In genomic region chr19:14670078-14670820, GRCm38 (mm10) we compare ENCODE assay signal across 10 mouse cellular contexts.
A peak's percentile ranks its signal among the peaks of the same experiment; 100 is the strongest.
DNase-seq lines count a peak whose midpoint lies in the region; ATAC-seq lines count a peak whose summit lies in the region.
"Had no signal": no experiment of that assay in that cellular context is flagged by ENCODE, and none has a peak within 500 bp of the region (broad histone marks: within the 10 kb centered on the region; RNA-seq: fewer than 3 reads in every experiment).

No protein-coding gene starts in this region.

- H3K36me3 ChIP-seq in lung, embryonic 15.5 days: no peaks in the 10 kb centered on the region
- no peaks in the 10 kb centered on the region for H3K36me3 ChIP-seq in embryonic facial prominence, embryonic 14.5 days (ENCODE audit: control insufficient read depth, insufficient read depth, low read length)
- no peaks in the 10 kb centered on the region for H3K36me3 ChIP-seq in hindbrain, embryonic 16.5 days (ENCODE audit: control insufficient read depth, insufficient read depth, low read length)
- H3K36me3 ChIP-seq in stomach, embryonic 15.5 days: no peaks in the 10 kb centered on the region

- H3K4me1 ChIP-seq in lung, embryonic 15.5 days: peaks cover 9% of the 10 kb centered on the region; the same call in 1 of the 2 replicates
- peaks cover 7% of the 10 kb centered on the region; the same call in 1 of the 2 replicates for H3K4me1 ChIP-seq in embryonic facial prominence, embryonic 14.5 days (ENCODE audit: control insufficient read depth, insufficient read depth, low read length)
- no peaks in the 10 kb centered on the region for H3K4me1 ChIP-seq in hindbrain, embryonic 16.5 days (ENCODE audit: control insufficient read depth, insufficient read depth, low read depth, low read length)
- H3K4me1 ChIP-seq in stomach, embryonic 15.5 days: no peaks in the 10 kb centered on the region

- H3K27me3 ChIP-seq in lung, embryonic 15.5 days: no peaks in the 10 kb centered on the region
- no peaks in the 10 kb centered on the region for H3K27me3 ChIP-seq in embryonic facial prominence, embryonic 14.5 days (replicated peaks; ENCODE audit: control insufficient read depth, insufficient read depth, low read length)
- no peaks in the 10 kb centered on the region for H3K27me3 ChIP-seq in hindbrain, embryonic 16.5 days (replicated peaks; ENCODE audit: control insufficient read depth, insufficient read depth, low read length)
- no peaks in the 10 kb centered on the region for H3K27me3 ChIP-seq in stomach, embryonic 15.5 days (replicated peaks)

- WGBS in lung, embryonic 15.5 days: 21% methylated on average over 11 of the region's 13 CpGs
- WGBS in embryonic facial prominence, embryonic 14.5 days: 13% methylated on average over 11 of the region's 13 CpGs
- WGBS in hindbrain, embryonic 16.5 days: 29% methylated on average over 13 of the region's 13 CpGs
- WGBS in stomach, embryonic 15.5 days: 30% methylated on average over 12 of the region's 13 CpGs

- no peak overlapping the region for H3K9ac ChIP-seq in lung, embryonic 15.5 days
- no peak overlapping the region for H3K9ac ChIP-seq in embryonic facial prominence, embryonic 14.5 days (ENCODE audit: low read depth, low read length)
- no peak overlapping the region for H3K9ac ChIP-seq in hindbrain, embryonic 16.5 days (ENCODE audit: low read depth, low read length)
- no peak overlapping the region for H3K9ac ChIP-seq in stomach, embryonic 15.5 days

- no peak overlapping the region for H3K4me3 ChIP-seq in lung, embryonic 15.5 days
- H3K4me3 ChIP-seq in embryonic facial prominence, embryonic 14.5 days (ENCODE audit: low read depth, low read length): peak overlapping the region; percentile 13; the same call in 1 of the 2 replicates
- no peak overlapping the region for H3K4me3 ChIP-seq in hindbrain, embryonic 16.5 days (ENCODE audit: low read length)
- 0 out of 2 replicates have a peak overlapping the region, but pooled peaks have one; percentile 9 for H3K4me3 ChIP-seq in stomach, embryonic 15.5 days (replicated peaks)

- H3K27ac ChIP-seq in lung, embryonic 15.5 days: 0 out of 2 replicates have a peak overlapping the region, but pooled peaks have one; percentile 10
- no peak overlapping the region for H3K27ac ChIP-seq in embryonic facial prominence, embryonic 14.5 days (replicated peaks; ENCODE audit: low read depth, low read length)
- no peak overlapping the region for H3K27ac ChIP-seq in hindbrain, embryonic 16.5 days (ENCODE audit: low read depth, low read length)
- no peak overlapping the region for H3K27ac ChIP-seq in stomach, embryonic 15.5 days

- peak; percentile 67; the same call in 1 of the 2 replicates for ATAC-seq in lung, embryonic 15.5 days (ENCODE audit: borderline replicate concordance, extremely low read depth, low FRiP score, low TSS enrichment)
- no peak for ATAC-seq in embryonic facial prominence, embryonic 14.5 days (ENCODE audit: low read depth)
- ATAC-seq in hindbrain, embryonic 16.5 days: no peak; the same call in 1 of the 2 replicates
- ATAC-seq in stomach, embryonic 15.5 days (ENCODE audit: insufficient read depth, low FRiP score, low read depth): no peak
- ATAC-seq: inflammation-experienced regulatory T-cells, adult 6 months; Patski had no signal

- peak overlapping the region; percentile 47 for H3K4me2 ChIP-seq in lung, embryonic 15.5 days
- peak overlapping the region; percentile 37 for H3K4me2 ChIP-seq in embryonic facial prominence, embryonic 14.5 days (ENCODE audit: low read depth, low read length)
- H3K4me2 ChIP-seq in hindbrain, embryonic 16.5 days (ENCODE audit: low read length): peak overlapping the region; percentile 19; the same call in 1 of the 2 replicates
- peak overlapping the region; percentile 23 for H3K4me2 ChIP-seq in stomach, embryonic 15.5 days

- H3K9me3 ChIP-seq in lung, embryonic 15.5 days: no peaks in the 10 kb centered on the region
- no peaks in the 10 kb centered on the region for H3K9me3 ChIP-seq in embryonic facial prominence, embryonic 14.5 days (ENCODE audit: control insufficient read depth, low read length)
- H3K9me3 ChIP-seq in hindbrain, embryonic 16.5 days (ENCODE audit: control insufficient read depth, low read length): no peaks in the 10 kb centered on the region
- no peaks in the 10 kb centered on the region for H3K9me3 ChIP-seq in stomach, embryonic 15.5 days

- DNase-seq in lung, postnatal 4 days: no peak
- peak; percentile 48 for DNase-seq in embryonic facial prominence, embryonic 14.5 days (ENCODE audit: low spot score)
- no peak for DNase-seq in adrenal gland, postnatal 10 days
- no peak for DNase-seq in right cerebral cortex, postnatal 36 days (ENCODE audit: low spot score in 2 of 2)
- DNase-seq: liver had no signal

Comparison
In these comparisons a context has a peak if more than half of its experiments do, and no peak if none do; other contexts are left out.
1. H3K4me3 ChIP-seq: peak in embryonic facial prominence, embryonic 14.5 days (single experiment) and stomach, embryonic 15.5 days (single experiment); none in lung, embryonic 15.5 days (single experiment) and hindbrain, embryonic 16.5 days (single experiment).
2. Peak in every context shown above with its lines, with median percentiles within 50 percentile points of each other: H3K4me2 ChIP-seq.